Mouse (Mus musculus) bone marrow, adult 2 months (tissue): ENCODE data around the gene Snx20.

Experiments
- CTCF ChIP-seq: fragments of 200-500 bp; IDR thresholded peaks from 2 replicates; pipeline ENCODE4 v1.5.1; 2011; ENCODE audit warnings: low read length, control low read depth; ENCODE audit not compliant: control insufficient read depth, insufficient read depth
- POLR2A ChIP-seq: fragments of 200-500 bp; IDR thresholded peaks from 2 replicates; pipeline ENCODE4 v1.6.1; 2011; ENCODE audit warnings: low read depth, mild to moderate bottlenecking, control low read depth, low read length, borderline replicate concordance; ENCODE audit not compliant: control insufficient read depth

DNA sequence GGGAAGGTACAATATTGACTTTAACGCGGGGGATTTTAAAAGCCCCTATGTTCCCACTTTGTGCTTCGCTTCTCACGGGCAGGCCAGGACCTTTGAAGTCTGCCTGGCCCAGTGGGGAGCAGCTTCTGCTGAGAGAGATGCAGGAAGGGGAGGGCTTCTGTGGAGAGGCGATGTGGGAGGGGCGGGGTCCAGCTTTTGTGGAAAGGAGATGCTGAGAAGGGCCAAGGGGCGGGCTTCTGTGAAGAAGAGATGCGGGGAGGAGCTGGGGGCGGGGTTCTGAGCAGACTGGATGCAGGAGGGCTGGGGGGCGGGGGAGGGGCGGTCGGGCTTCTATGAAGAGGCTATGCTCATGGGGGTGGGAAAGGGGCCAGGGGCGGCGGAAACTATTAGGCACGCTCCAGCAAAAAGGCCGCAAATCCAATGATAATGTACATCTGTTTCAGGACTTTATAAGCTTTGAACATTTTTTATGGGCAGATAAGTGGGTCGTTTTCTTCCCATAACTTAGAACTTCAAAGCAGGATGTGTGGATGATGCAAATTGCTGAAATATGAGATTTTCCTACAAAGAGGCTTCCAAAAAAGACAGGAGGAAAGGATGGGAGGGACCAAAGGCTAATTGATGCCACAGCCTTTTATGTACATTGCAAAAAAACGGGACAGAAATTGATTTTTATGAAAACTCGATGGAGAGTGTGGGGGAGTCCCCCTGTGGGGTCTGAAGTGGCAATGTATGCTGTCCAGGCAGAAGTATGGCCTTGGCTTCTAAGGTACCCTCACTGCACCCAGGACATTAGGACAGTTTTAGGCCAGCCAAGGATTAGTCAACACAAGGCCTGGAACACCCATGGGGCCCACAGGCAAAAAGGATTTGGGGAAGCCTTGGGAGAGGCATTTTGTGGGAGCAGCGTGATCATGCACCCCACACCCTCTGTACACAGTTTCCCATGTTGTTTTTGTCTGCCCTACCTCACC lies 31.6 kb downstream of the Snx20 start:
- TF ChIP-seq CTCF (no peak), POLR2A (no peak)
